Comparison of ENCODE assay signal across 9 mouse cellular contexts in genomic region chr8:110844941-110845340, GRCm38 (mm10). TPM values are rescaled to one million over a fixed set of nuclear protein-coding genes. Genes with fewer than 3 reads are reported as not detected.
DNase-seq lines count a peak whose midpoint lies in the region; ATAC-seq and TF ChIP-seq lines count a peak whose summit lies in the region.
"Had no signal": no experiment of that assay in that cellular context is flagged by ENCODE, and none has a peak within 500 bp of the region (broad histone marks: within the 10 kb centered on the region; RNA-seq: fewer than 3 reads in every experiment).

No protein-coding gene starts in this region.

- ATAC-seq in forebrain, embryonic 15.5 days (replicated peaks), result no peak
- no peak for ATAC-seq in liver, embryonic 16.5 days (ENCODE audit: low read depth)
- no peak for ATAC-seq in frontal cortex, adult (ENCODE audit: low TSS enrichment)
- no peak for ATAC-seq in CD4-positive, CD25-positive, alpha-beta regulatory T cell, adult 4 months

- H3K4me3 ChIP-seq in gastrocnemius, adult 2 months, result peak overlapping the region; percentile 77
- peak overlapping the region; percentile 85; the same call in 1 of the 2 replicates for H3K4me3 ChIP-seq in forebrain, embryonic 15.5 days
- peak overlapping the region; percentile 20 for H3K4me3 ChIP-seq in liver, embryonic 16.5 days (ENCODE audit: low read depth, low read length)

- intact Hi-C loops in gastrocnemius, adult 2 months (cut with DNase I), result loop anchor here (5.0 kb wide), 1 partner anchor 198 kb away; no protein-coding TSS in a partner anchor

- H3K36me3 ChIP-seq in forebrain, embryonic 15.5 days, result peaks cover 46% of the 10 kb centered on the region
- peaks cover 32% of the 10 kb centered on the region for H3K36me3 ChIP-seq in liver, embryonic 16.5 days (ENCODE audit: control insufficient read depth, insufficient read depth)

- no peak overlapping the region for H3K9ac ChIP-seq in forebrain, embryonic 15.5 days (replicated peaks)
- no peak overlapping the region; the same call in 1 of the 2 replicates for H3K9ac ChIP-seq in liver, embryonic 16.5 days (ENCODE audit: low read depth, low read length)

- H3K9me3 ChIP-seq in forebrain, embryonic 15.5 days, result no peaks in the 10 kb centered on the region
- H3K9me3 ChIP-seq in liver, embryonic 16.5 days (replicated peaks; ENCODE audit: control insufficient read depth, low read length), result no peaks in the 10 kb centered on the region

- H3K4me2 ChIP-seq in forebrain, embryonic 15.5 days (replicated peaks), result peak overlapping the region; percentile 86; the same call in 1 of the 2 replicates
- H3K4me2 ChIP-seq in liver, embryonic 16.5 days (ENCODE audit: low read depth, low read length), result peak overlapping the region; percentile 88

- no peak for DNase-seq in gastrocnemius, adult 2 months
- no peak for DNase-seq in gastrocnemius, postnatal 25 days
- peak; percentile 27 for DNase-seq in 416B (ENCODE audit: low read depth)
- no peak for DNase-seq in left cerebral cortex, adult 18-20 months (ENCODE audit: low spot score in 2 of 2)
- DNase-seq: gastrocnemius, postnatal 36 days had no signal

- peaks cover 24% of the 10 kb centered on the region for H3K4me1 ChIP-seq in forebrain, embryonic 15.5 days
- H3K4me1 ChIP-seq in liver, embryonic 16.5 days (ENCODE audit: control insufficient read depth, low read depth, low read length), result peaks cover 17% of the 10 kb centered on the region

- 78% methylated on average over 3 of the region's 3 CpGs for WGBS in forebrain, embryonic 15.5 days
- WGBS in liver, embryonic 16.5 days (ENCODE audit: insufficient replicate concordance), result 52% methylated on average over 3 of the region's 3 CpGs

- no peak overlapping the region for H3K27ac ChIP-seq in gastrocnemius, adult 2 months
- no peak overlapping the region for H3K27ac ChIP-seq in forebrain, embryonic 15.5 days (replicated peaks)
- H3K27ac ChIP-seq in liver, embryonic 16.5 days (ENCODE audit: low read length), result no peak overlapping the region

- H3K27me3 ChIP-seq in forebrain, embryonic 15.5 days, result no peaks in the 10 kb centered on the region
- H3K27me3 ChIP-seq in liver, embryonic 16.5 days (ENCODE audit: control insufficient read depth, insufficient read depth, low read depth, low read length), result no peaks in the 10 kb centered on the region

- no peak for TF ChIP-seq CTCF in gastrocnemius, adult 2 months (IDR thresholded peaks at IDR 0.05)

RNA-seq across cellular contexts. Expression of gene Cog4, which starts 1.5 kb away (rescaled TPM):
- total RNA-seq in gastrocnemius, adult 2 months (2021), result 10 to 100 TPM; 60.3 to 64.2 TPM
- total RNA-seq in gastrocnemius, postnatal 25 days (2021), result 10 to 100 TPM; 56.0 to 63.1 TPM
- 67.1 and 70.0 TPM in 2 replicates for polyA plus RNA-seq in forebrain, embryonic 15.5 days (2015; fragmentation: Nextera tagmentation; extraction: Ambion mirVana)
- polyA plus RNA-seq in liver, embryonic 16.5 days (2015; fragmentation: Nextera tagmentation; extraction: Ambion mirVana), result 28.4 and 29.7 TPM in 2 replicates
- total RNA-seq in left cerebral cortex, adult 18-20 months (2021), result 10 to 100 TPM; 54.3 to 58.6 TPM
- 10 to 100 TPM; 57.7 to 94.5 TPM for polyA plus RNA-seq in CD4-positive, CD25-positive, alpha-beta regulatory T cell, adult 4 months (2017; shearing (Covaris generic))

RNA-seq across cellular contexts. Expression of gene Sf3b3, which starts 1.6 kb away (rescaled TPM):
- total RNA-seq in gastrocnemius, adult 2 months (2021), result 10 to 100 TPM; 16.9 to 19.7 TPM
- 10 to 100 TPM; 18.4 to 19.2 TPM for total RNA-seq in gastrocnemius, postnatal 25 days (2021)
- polyA plus RNA-seq in forebrain, embryonic 15.5 days (2015; fragmentation: Nextera tagmentation; extraction: Ambion mirVana), result 121 TPM in 2 replicates
- 56.5 and 58.4 TPM in 2 replicates for polyA plus RNA-seq in liver, embryonic 16.5 days (2015; fragmentation: Nextera tagmentation; extraction: Ambion mirVana)
- 10 to 100 TPM; 61.7 to 63.8 TPM for total RNA-seq in left cerebral cortex, adult 18-20 months (2021)
- 100 to 1,000 TPM in 1 of 2 experiments, 10 to 100 TPM in 1; 98.5 to 141 TPM for polyA plus RNA-seq in CD4-positive, CD25-positive, alpha-beta regulatory T cell, adult 4 months (2017; shearing (Covaris generic))

RNA-seq across cellular contexts. Expression of gene Il34, which starts 39.2 kb away (rescaled TPM):
- 1 to 10 TPM; 5.2 TPM for total RNA-seq in gastrocnemius, adult 2 months (2021)
- total RNA-seq in gastrocnemius, postnatal 25 days (2021), result 1 to 10 TPM; 6.5 to 6.8 TPM
- polyA plus RNA-seq in forebrain, embryonic 15.5 days (2015; fragmentation: Nextera tagmentation; extraction: Ambion mirVana), result 2.5 and 3.4 TPM in 2 replicates
- polyA plus RNA-seq in liver, embryonic 16.5 days (2015; fragmentation: Nextera tagmentation; extraction: Ambion mirVana), result 0.31 TPM in 1 of 2 replicates, not detected in the other
- total RNA-seq in left cerebral cortex, adult 18-20 months (2021), result 100 to 1,000 TPM; 102 to 106 TPM
- polyA plus RNA-seq in CD4-positive, CD25-positive, alpha-beta regulatory T cell, adult 4 months (2017; shearing (Covaris generic)), result not detected

RNA-seq across cellular contexts. Expression of gene Fuk, which starts 57.3 kb away (rescaled TPM):
- 1 to 10 TPM; 4.4 TPM for total RNA-seq in gastrocnemius, adult 2 months (2021)
- 1 to 10 TPM; 3.2 to 3.3 TPM for total RNA-seq in gastrocnemius, postnatal 25 days (2021)
- 8.5 and 8.7 TPM in 2 replicates for polyA plus RNA-seq in forebrain, embryonic 15.5 days (2015; fragmentation: Nextera tagmentation; extraction: Ambion mirVana)
- polyA plus RNA-seq in liver, embryonic 16.5 days (2015; fragmentation: Nextera tagmentation; extraction: Ambion mirVana), result 2.7 and 2.9 TPM in 2 replicates
- 10 to 100 TPM; 18.8 to 18.9 TPM for total RNA-seq in left cerebral cortex, adult 18-20 months (2021)
- polyA plus RNA-seq in CD4-positive, CD25-positive, alpha-beta regulatory T cell, adult 4 months (2017; shearing (Covaris generic)), result 1 to 10 TPM; 1.3 to 2.4 TPM

Comparison
In these comparisons a context has a peak if more than half of its experiments do, and no peak if none do; other contexts are left out.
1. H3K4me3 ChIP-seq: peak in every context shown above with its lines; median percentile 85 in forebrain, embryonic 15.5 days; 77 in gastrocnemius, adult 2 months; 20 in liver, embryonic 16.5 days.
2. RNA of gene Il34, which starts 39.2 kb away (total RNA-seq): 102 to 106 TPM in left cerebral cortex, adult 18-20 months; 6.5 to 6.8 TPM in gastrocnemius, postnatal 25 days and 5.2 TPM in gastrocnemius, adult 2 months; every median in the first group is over 10 times any median in the second.